Mouse (Mus musculus) lung, embryonic 14.5 days (tissue): ENCODE data around the gene Ercc6. TPM values are rescaled to one million over a fixed set of nuclear protein-coding genes. Genes with fewer than 3 reads are reported as not detected.

Experiments used
- ATAC-seq: fragments of 200-750 bp; cut with Nextera tagmentation; 2 replicates; pipeline ENCODE4 v1.8.0; 2017; ENCODE audit warnings: mild to moderate bottlenecking, moderate TSS enrichment, moderate library complexity; ENCODE audit not compliant: insufficient read depth
- DNase-seq: peaks from one replicate; pipeline ENCODE4 v3.0.0-alpha.2; 2015
- H3K27ac ChIP-seq: fragments of 300-500 bp; sonication (generic); 2 replicates; pipeline ENCODE4 v1.5.1; 2014; ENCODE audit warnings: low read depth, mild to moderate bottlenecking, moderate library complexity
- H3K27me3 ChIP-seq: fragments of 300-500 bp; sonication (generic); 2 replicates; pipeline ENCODE4 v1.6.1; 2014; ENCODE audit warnings: low read length, control low read depth; ENCODE audit not compliant: insufficient read depth
- H3K36me3 ChIP-seq: fragments of 300-500 bp; sonication (generic); 2 replicates; pipeline ENCODE4 v1.6.1; 2014; ENCODE audit warnings: control low read depth; ENCODE audit not compliant: insufficient read depth
- H3K4me1 ChIP-seq: fragments of 300-500 bp; sonication (generic); 2 replicates; pipeline ENCODE4 v1.6.1; 2014; ENCODE audit warnings: antibody characterized with exemption, control low read depth; ENCODE audit not compliant: insufficient read depth
- H3K4me2 ChIP-seq: fragments of 300-500 bp; sonication (generic); 2 replicates; pipeline ENCODE4 v1.6.1; 2014; ENCODE audit warnings: mild to moderate bottlenecking
- H3K4me3 ChIP-seq: fragments of 300-500 bp; sonication (generic); 2 replicates; pipeline ENCODE4 v1.5.1; 2014; ENCODE audit warnings: low read depth, low read length
- H3K9ac ChIP-seq: fragments of 300-500 bp; sonication (generic); 2 replicates; pipeline ENCODE4 v1.6.1; 2014
- H3K9me3 ChIP-seq: fragments of 300-500 bp; sonication (generic); 2 replicates; pipeline ENCODE4 v1.6.1; 2016; ENCODE audit warnings: low read depth, low read length, control low read depth
- CTCF ChIP-seq: IDR thresholded peaks from 2 replicates; pipeline ENCODE4 v1.5.1; 2016; ENCODE audit warnings: antibody characterized with exemption, low read depth
- WGBS: fragments of 180-500 bp; shearing (Covaris S2); extraction: QIAGEN DNeasy Blood & Tissue Kit; methylation state at CpG from one replicate; pipeline ENCODE4 v1.1.7; 2014; 5-methylcytosine and 5-hydroxymethylcytosine counted together
- polyA plus RNA-seq: library from polyadenylated mRNA; unstranded; fragments of >200 nt; fragmentation: Nextera tagmentation; extraction: Ambion mirVana; gene quantifications from 2 replicates; pipeline ENCODE4 v1.2.1, GENCODE M21; 2014

Ercc6 gene
- polyA plus RNA-seq, 1 experiment from 2014 or later = 18.8 TPM

DNA sequence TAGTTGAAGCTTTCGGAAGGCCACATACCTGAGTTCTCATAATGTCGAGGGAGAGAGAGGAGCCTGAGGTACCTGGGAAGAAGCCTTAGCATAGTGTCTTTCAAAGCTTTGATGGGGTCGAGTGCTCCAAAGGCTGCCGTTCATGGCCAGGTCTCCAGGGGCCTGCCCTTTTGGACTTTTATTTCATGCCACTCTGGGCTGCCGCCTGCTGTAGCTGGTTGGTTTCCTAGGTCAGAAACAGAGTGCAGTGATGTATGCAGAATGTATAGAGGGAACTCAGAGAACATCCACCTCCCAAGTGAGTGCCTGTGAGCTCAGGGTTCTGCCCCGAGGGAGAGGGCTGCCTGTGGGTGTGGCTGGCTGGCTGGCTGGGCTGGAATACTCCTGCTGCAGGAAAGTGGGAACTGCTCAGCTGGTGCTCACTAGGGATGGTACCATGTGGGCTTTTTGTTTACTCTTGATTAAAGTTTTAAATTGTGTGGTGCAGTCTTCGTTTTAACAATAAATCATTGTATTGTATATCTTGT lies 7.1 kb downstream of the Ercc6 start:
- no peak overlapping the region for H3K4me2 ChIP-seq
- H3K36me3 ChIP-seq = peaks cover 63% of the 10 kb centered on the region
- no peak overlapping the region for H3K9ac ChIP-seq
- DNase-seq = no peak
- H3K27me3 ChIP-seq = no peaks in the 10 kb centered on the region
- no peak overlapping the region for H3K27ac ChIP-seq
- H3K4me1 ChIP-seq = no peaks in the 10 kb centered on the region
- H3K4me3 ChIP-seq = no peak overlapping the region
- WGBS = 75% methylated on average over 7 of the region's 7 CpGs
- TF ChIP-seq CTCF = no peak
- ATAC-seq = no peak
- H3K9me3 ChIP-seq = no peaks in the 10 kb centered on the region

DNA sequence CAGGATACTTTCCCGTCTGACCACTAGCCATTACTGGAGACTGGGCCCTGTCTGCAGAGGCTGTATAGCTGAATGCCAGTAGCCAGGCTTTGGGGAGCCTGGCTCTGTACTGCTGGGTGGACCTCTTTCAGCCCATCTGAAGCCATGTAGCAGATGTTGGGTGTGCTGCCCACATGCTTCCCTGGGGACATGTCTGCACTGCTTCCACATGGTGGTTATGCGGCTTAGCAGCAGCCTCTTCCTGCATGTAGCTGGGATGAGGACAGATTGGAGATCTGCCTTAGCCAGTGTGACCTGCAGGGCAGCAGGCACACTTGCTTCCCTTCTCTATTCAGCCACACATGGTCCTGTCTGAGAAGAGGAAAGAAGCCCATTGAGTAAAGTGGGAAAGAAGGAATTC lies 9.0 kb downstream of the Ercc6 start:
- no peak overlapping the region for H3K9ac ChIP-seq

GRCm38 (mm10) chr14:32524071-32524470 lies 10.8 kb downstream of the Ercc6 start:
- Histone ChIP-seq H3K27me3 (no peaks in the 10 kb centered on the region), H3K4me1 (no peaks in the 10 kb centered on the region), H3K4me2 (no peak overlapping the region), H3K9ac (no peak overlapping the region), H3K36me3 (peaks cover 59% of the 10 kb centered on the region), H3K9me3 (no peaks in the 10 kb centered on the region), H3K27ac (no peak overlapping the region), H3K4me3 (no peak overlapping the region)
- no peak for TF ChIP-seq CTCF
- DNase-seq (no peak), ATAC-seq (no peak)
- WGBS = 87% methylated on average over 1 of the region's 1 CpGs

More for the DNA sequence above, 9.0 kb downstream of the Ercc6 start:
- Histone ChIP-seq H3K4me1 (no peaks in the 10 kb centered on the region), H3K9me3 (no peaks in the 10 kb centered on the region), H3K27ac (no peak overlapping the region), H3K36me3 (peaks cover 70% of the 10 kb centered on the region), H3K4me3 (no peak overlapping the region), H3K27me3 (no peaks in the 10 kb centered on the region), H3K4me2 (no peak overlapping the region)
- ATAC-seq (no peak), DNase-seq (no peak)
- no peak for TF ChIP-seq CTCF
- 86% methylated on average over 2 of the region's 2 CpGs for WGBS

DNA sequence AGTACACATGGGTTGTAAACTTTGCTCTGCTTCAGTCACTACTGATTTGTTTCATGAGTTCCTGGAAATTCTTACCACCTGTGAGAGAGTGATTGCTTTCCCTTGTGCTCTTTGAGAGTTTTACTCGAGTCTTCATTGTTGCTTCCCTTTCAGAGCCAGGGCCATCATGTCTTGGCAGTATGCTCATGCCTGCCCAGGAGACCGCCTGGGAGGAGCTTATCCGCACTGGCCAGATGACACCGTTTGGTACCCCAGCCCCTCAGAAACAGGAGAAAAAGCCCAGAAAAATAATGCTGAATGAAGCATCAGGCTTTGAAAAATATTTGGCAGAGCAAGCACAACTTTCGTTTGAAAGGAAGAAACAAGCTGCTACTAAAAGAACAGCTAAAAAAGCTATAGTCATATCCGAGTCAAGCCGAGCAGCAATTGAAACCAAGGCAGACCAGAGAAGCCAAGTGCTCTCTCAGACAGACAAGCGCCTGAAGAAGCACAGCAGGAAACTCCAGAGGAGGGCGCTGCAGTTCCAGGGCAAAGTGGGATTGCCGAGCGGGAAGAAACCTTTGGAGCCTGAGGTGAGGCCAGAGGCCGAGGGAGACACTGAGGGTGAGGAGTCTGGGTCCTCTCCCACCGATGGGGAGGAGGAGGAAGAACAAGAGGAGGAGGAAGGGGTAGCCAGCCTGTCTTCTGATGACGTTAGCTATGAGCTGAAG lies 12.8 kb downstream of the Ercc6 start:
- no peak for ATAC-seq
- 80% methylated on average over 14 of the region's 14 CpGs for WGBS
- H3K4me2 ChIP-seq = no peak overlapping the region
- no peak overlapping the region for H3K4me3 ChIP-seq
- H3K9me3 ChIP-seq = no peaks in the 10 kb centered on the region
- no peaks in the 10 kb centered on the region for H3K4me1 ChIP-seq
- H3K27me3 ChIP-seq = no peaks in the 10 kb centered on the region
- TF ChIP-seq CTCF = no peak
- no peak overlapping the region for H3K9ac ChIP-seq
- no peak for DNase-seq
- no peak overlapping the region for H3K27ac ChIP-seq
- H3K36me3 ChIP-seq = peaks cover 38% of the 10 kb centered on the region

DNA sequence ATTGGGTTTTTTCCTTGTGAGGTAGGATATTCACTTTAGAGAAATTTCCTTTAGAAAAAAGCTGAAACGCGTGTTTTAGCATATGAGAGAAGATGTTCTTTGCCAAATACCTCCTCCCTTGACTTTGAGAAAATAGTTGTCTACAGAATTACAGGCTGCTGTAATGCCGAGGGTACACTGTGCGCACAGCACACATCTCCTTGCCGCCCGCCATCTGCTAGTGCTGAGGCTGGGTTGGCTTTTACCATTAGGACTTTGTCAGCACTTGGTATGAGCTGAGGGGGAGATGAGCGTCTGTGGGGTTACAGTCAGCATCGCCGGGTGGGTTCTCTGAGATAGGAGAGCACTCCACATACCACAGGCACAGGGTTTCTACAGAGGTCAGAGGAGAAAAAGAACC lies 13.9 kb downstream of the Ercc6 start:
- peaks cover 33% of the 10 kb centered on the region for H3K36me3 ChIP-seq
- H3K27ac ChIP-seq = no peak overlapping the region
- 89% methylated on average over 9 of the region's 9 CpGs for WGBS
- DNase-seq = no peak
- H3K4me2 ChIP-seq = no peak overlapping the region
- H3K4me3 ChIP-seq = no peak overlapping the region
- H3K4me1 ChIP-seq = no peaks in the 10 kb centered on the region
- H3K9me3 ChIP-seq = no peaks in the 10 kb centered on the region
- no peak overlapping the region for H3K9ac ChIP-seq
- no peak for ATAC-seq
- no peaks in the 10 kb centered on the region for H3K27me3 ChIP-seq
- no peak for TF ChIP-seq CTCF

DNA sequence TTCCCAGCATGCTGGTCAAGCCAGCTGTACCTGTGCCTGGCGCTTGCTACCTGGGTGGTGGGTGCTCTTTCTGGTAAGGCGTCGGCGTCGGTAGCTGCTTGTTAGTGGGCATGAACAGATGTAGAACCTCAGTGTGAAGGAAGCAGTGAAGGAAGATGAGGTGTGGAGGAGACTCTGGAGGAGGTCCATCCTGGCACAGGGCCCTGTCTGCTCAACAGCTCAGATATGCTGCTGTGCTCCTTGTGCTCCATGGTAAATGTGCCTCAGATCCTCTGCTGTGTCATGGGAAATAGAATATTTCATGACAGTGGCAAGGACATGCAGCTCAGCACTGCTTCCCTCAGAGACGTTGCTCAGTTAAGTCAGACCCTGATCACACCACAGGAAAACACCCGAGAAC lies 15.7 kb downstream of the Ercc6 start:
- no peak overlapping the region for H3K9ac ChIP-seq
- no peak for ATAC-seq
- TF ChIP-seq CTCF = no peak

GRCm38 (mm10) chr14:32530896-32531295 lies 17.6 kb downstream of the Ercc6 start:
- 12% methylated on average over 2 of the region's 2 CpGs for WGBS
- peak; percentile 80 for DNase-seq
- TF ChIP-seq CTCF = peak; percentile 84
- Histone ChIP-seq H3K9ac (no peak overlapping the region), H3K36me3 (peaks cover 40% of the 10 kb centered on the region), H3K4me2 (no peak overlapping the region), H3K9me3 (no peaks in the 10 kb centered on the region), H3K4me3 (no peak overlapping the region), H3K4me1 (no peaks in the 10 kb centered on the region), H3K27ac (no peak overlapping the region), H3K27me3 (no peaks in the 10 kb centered on the region)
- ATAC-seq = no peak; the same call in 1 of the 2 replicates

More for the DNA sequence above, 15.7 kb downstream of the Ercc6 start:
- no peak for DNase-seq
- Histone ChIP-seq H3K27ac (no peak overlapping the region), H3K4me3 (no peak overlapping the region), H3K4me2 (no peak overlapping the region), H3K4me1 (no peaks in the 10 kb centered on the region), H3K27me3 (no peaks in the 10 kb centered on the region), H3K9me3 (no peaks in the 10 kb centered on the region), H3K36me3 (peaks cover 33% of the 10 kb centered on the region)
- WGBS = 78% methylated on average over 7 of the region's 7 CpGs
